Mouse (Mus musculus): ENCODE measurements around the gene Crocc.
A peak's percentile ranks its signal among the peaks of the same experiment; 100 is the strongest.

DNA sequence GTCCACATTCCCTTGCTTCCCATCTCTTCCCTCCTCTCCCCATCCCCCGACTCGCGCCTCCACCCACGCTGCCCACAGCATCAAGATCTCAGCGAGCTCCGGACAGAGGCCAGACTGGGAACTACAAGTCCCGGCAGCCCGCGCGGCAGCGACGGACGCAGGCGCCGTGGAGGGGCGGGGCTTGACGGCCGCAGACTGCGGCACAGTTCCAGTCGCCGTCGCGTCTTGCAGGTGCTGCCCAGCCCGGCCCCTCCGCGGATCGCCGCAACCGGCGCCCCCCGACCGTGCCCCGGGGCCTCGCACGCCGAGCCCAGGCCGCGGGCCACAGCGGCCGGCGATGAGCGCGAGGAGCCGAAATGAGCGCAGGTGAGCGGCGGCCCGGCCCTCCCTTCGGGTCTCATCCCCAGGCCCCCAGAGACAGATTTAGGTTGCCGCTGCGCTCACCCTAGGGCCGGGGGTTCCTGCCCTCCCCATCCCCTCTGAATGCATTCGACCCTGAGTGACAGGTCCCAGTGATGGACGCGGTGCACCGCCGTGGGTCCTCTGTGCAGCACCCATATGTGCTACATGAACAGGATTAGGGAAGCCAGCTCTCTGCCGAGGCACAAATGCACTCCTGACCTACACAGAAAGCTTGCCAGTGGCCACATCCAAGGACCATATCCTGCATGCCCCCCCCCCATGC is 73.5 kb downstream of the Crocc start, which contains the start of gene Atp13a2:
- TF ChIP-seq CTCF (IDR thresholded peaks at IDR 0.05; ENCODE audit: borderline replicate concordance, insufficient read depth, low read depth, low read length) (no peak), POLR2A (IDR thresholded peaks at IDR 0.05; ENCODE audit: borderline replicate concordance, insufficient read depth, low read length) (peak; percentile 80)

Data from cerebellum, adult 2 months (tissue).